Mouse (Mus musculus) liver, postnatal 0 days (tissue): ENCODE measurements at regions not wholly inside any gene's neighbourhood (a gene's known extent, or its start where the extent isn't known, plus 50 kb on each side); places are given as distances from the start of the nearest gene placed in this dataset.

Source experiments
- CTCF ChIP-seq: sonication (generic); IDR thresholded peaks from 2 replicates; pipeline ENCODE4 v1.5.1; 2016; ENCODE audit warnings: antibody characterized with exemption, low read depth
- EP300 ChIP-seq: IDR thresholded peaks from 2 replicates; pipeline ENCODE4 v1.6.1; 2016; ENCODE audit warnings: antibody characterized with exemption, low read depth, mild to moderate bottlenecking

GRCm38 (mm10) chr1:15007663-15008344 lies 1085.3 kb downstream of the 4930444P10Rik start:
- TF ChIP-seq CTCF (peak; percentile 68), EP300 (no peak)
